ENCODE assay signal across 8 mouse cellular contexts in the genomic region with DNA sequence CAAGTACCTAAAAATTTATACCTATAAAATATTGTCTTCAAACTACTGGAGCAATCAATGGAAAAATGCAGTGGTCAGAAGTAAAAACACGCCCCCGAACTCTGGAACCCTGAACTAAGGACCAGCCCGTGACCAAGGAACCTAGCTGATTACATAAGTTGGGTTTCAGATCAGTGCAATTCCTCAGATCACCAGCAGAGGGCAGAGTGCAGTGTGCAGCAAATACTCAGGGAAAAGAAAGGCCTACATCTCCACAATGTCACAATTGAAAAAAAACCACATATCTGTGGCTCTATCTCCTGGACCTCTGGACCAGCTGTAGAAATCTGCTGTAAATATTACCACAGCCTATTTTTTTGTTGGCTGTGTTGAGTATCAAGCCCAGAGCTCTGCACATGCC. TPM values are rescaled to one million over a fixed set of nuclear protein-coding genes. Genes with fewer than 3 reads are reported as not detected.
DNase-seq lines count a peak whose midpoint lies in the region; ATAC-seq and TF ChIP-seq lines count a peak whose summit lies in the region.
"Had no signal": no experiment of that assay in that cellular context is flagged by ENCODE, and none has a peak within 500 bp of the region (broad histone marks: within the 10 kb centered on the region; RNA-seq: fewer than 3 reads in every experiment).

No protein-coding gene starts in this region.

- no peak for TF ChIP-seq EP300 in ES-Bruce4 (IDR thresholded peaks at IDR 0.05; ENCODE audit: insufficient read depth, low read depth, low read length)

- peak; percentile 50 for TF ChIP-seq CTCF in ES-Bruce4 (IDR thresholded peaks at IDR 0.05; ENCODE audit: low read depth, low read length)
- TF ChIP-seq CTCF in cortical plate, adult 2 months (IDR thresholded peaks at IDR 0.05; ENCODE audit: extremely low read depth, insufficient read depth, low read length), result peak; percentile 97

- no peak overlapping the region for H3K27ac ChIP-seq in ES-Bruce4 (ENCODE audit: insufficient read depth, low read length)
- H3K27ac ChIP-seq in cortical plate, adult 2 months (ENCODE audit: insufficient read depth, low read length), result no peak overlapping the region
- H3K27ac ChIP-seq: limb, embryonic 15.5 days had no signal

- peak; percentile 81 to 95 for DNase-seq in adrenal gland, adult (ENCODE audit: inconsistent age in 2 of 2, low spot score in 1 of 2)
- DNase-seq in heart, adult 9 months (ENCODE audit: low spot score in 2 of 2), result peak; percentile 54 to 83
- peak; percentile 67 to 92 for DNase-seq in layer of hippocampus, postnatal 25 days (ENCODE audit: extremely low spot score in 1 of 2, low spot score in 1 of 2)
- peak; percentile 49 for DNase-seq in spleen, adult 12 weeks (ENCODE audit: low spot score)

- peak; percentile 87 for ATAC-seq in megakaryocyte progenitor cell, adult 5-6 weeks (replicated peaks; ENCODE audit: poor library complexity)

- H3K36me3 ChIP-seq in ES-Bruce4 (ENCODE audit: control insufficient read depth, insufficient read depth, low read length, poor library complexity, severe bottlenecking), result no peaks in the 10 kb centered on the region; the same call in 1 of the 2 replicates

- no peaks in the 10 kb centered on the region for H3K9me3 ChIP-seq in ES-Bruce4 (replicated peaks; ENCODE audit: control insufficient read depth, insufficient read depth, low read length, poor library complexity, severe bottlenecking)
- H3K9me3 ChIP-seq: limb, embryonic 15.5 days had no signal

- no peaks in the 10 kb centered on the region for H3K27me3 ChIP-seq in ES-Bruce4 (ENCODE audit: control insufficient read depth, insufficient read depth, low read length, poor library complexity, severe bottlenecking)
- H3K27me3 ChIP-seq: limb, embryonic 15.5 days had no signal

- H3K4me3 ChIP-seq in ES-Bruce4 (ENCODE audit: low read depth, low read length), result no peak overlapping the region
- H3K4me3 ChIP-seq in cortical plate, adult 2 months (ENCODE audit: insufficient read depth, low read length), result no peak overlapping the region
- H3K4me3 ChIP-seq: limb, embryonic 15.5 days had no signal

- no peaks in the 10 kb centered on the region for H3K4me1 ChIP-seq in ES-Bruce4 (ENCODE audit: control insufficient read depth, insufficient read depth, low read length)
- H3K4me1 ChIP-seq in cortical plate, adult 2 months (ENCODE audit: control insufficient read depth, insufficient read depth, low read length), result no peaks in the 10 kb centered on the region
- H3K4me1 ChIP-seq: limb, embryonic 15.5 days had no signal

- TF ChIP-seq POLR2A in ES-Bruce4 (IDR thresholded peaks at IDR 0.05; ENCODE audit: insufficient read depth, low read length), result no peak
- no peak for TF ChIP-seq POLR2A in cortical plate, adult 2 months (IDR thresholded peaks at IDR 0.05; ENCODE audit: extremely low read depth, insufficient read depth, low read length)

- no peak overlapping the region for H3K9ac ChIP-seq in ES-Bruce4 (ENCODE audit: low read depth, poor library complexity, severe bottlenecking)
- H3K9ac ChIP-seq: limb, embryonic 15.5 days had no signal

RNA-seq across cellular contexts. Expression of gene Mcur1, which starts 13.1 kb away (rescaled TPM):
- 6.1 and 7.8 TPM in 2 replicates for polyA plus RNA-seq in ES-Bruce4 (2011; ENCODE audit: insufficient read depth, insufficient read length, low read depth, missing spikeins)
- 24.5 and 26.1 TPM in 2 replicates for polyA plus RNA-seq in cortical plate, adult 2 months (2012; rRNA removed)
- total RNA-seq in layer of hippocampus, postnatal 25 days (2021), result 10 to 100 TPM; 19.2 to 22.5 TPM
- 16.0 and 18.8 TPM in 2 replicates for total RNA-seq in megakaryocyte progenitor cell, adult 5-6 weeks (2015)
- 13.7 and 13.8 TPM in 2 replicates for total RNA-seq in megakaryocyte progenitor cell, adult 5-6 weeks (2017)
